Mouse (Mus musculus) WW6 (cell line): ENCODE results near the gene Plxna2.

Experiments used
- DNase-seq: peaks from one replicate; pipeline ENCODE4 v3.0.0-alpha.2; 2013; ENCODE audit warnings: low read depth, low spot score

Plxna2 gene

GRCm38 (mm10) chr1:194660426-194661119, 42.6 kb downstream of the Plxna2 start:
- DNase-seq = no peak

GRCm38 (mm10) chr1:194663021-194663420, 45.0 kb downstream of the Plxna2 start:
- DNase-seq = no peak

DNA sequence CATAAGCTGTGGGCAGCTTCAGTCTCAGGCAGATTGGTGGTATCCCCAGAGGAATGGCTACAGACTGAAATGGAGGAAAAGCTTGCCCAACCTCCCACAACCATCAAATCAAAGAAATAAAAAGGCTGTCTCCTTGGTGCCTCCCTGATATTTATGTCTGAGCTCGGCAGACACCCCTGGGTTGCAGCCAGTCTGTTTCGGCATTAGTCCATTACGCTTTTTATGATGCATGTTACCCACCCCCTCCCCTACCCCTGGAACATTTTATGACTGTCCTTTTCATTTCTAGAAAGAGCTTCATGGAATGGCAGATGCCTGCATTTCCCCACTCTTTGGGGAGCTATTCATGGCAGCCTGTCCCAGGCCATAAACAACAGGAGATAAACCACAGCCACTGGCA, 47.7 kb downstream of the Plxna2 start:
- DNase-seq = no peak

GRCm38 (mm10) chr1:194671783-194672524, 53.9 kb downstream of the Plxna2 start:
- no peak for DNase-seq

DNA sequence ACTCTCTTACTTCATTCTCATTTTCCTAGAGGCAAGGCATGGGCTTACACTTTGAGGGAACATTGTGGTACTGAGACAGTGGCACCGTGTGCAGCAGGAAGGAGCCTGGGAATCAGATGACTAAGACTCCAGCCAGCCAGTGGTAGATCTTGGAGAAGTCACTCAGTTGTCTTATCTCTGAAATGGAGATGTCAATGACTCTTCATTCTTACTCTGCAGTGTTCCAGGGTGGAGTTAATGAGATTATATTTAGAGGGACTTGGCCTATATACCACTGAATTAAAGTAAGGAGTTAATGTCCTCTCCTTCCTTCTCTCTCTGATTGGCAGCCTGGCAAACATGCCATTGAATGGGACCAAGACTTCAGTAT, 54.5 kb downstream of the Plxna2 start:
- DNase-seq = no peak

DNA sequence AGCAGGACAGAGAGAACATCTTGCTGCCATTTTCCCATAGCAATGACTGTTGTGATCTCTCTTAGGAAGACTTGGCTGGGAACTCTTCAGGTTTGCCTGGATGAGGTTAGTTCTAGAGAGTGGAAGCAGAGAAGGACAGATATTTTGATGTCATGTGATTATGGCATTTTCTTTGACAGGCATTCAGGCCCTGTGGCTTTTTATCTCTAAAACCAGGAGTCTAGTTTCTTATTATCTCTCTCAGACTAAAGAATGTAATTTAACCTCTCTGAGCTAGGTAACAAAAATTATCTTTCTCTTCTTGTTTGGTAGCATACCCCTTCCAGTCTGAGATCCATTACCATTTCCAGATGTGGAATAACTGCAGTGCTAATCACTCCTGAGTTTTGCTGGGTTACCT, 55.2 kb downstream of the Plxna2 start:
- no peak for DNase-seq

DNA sequence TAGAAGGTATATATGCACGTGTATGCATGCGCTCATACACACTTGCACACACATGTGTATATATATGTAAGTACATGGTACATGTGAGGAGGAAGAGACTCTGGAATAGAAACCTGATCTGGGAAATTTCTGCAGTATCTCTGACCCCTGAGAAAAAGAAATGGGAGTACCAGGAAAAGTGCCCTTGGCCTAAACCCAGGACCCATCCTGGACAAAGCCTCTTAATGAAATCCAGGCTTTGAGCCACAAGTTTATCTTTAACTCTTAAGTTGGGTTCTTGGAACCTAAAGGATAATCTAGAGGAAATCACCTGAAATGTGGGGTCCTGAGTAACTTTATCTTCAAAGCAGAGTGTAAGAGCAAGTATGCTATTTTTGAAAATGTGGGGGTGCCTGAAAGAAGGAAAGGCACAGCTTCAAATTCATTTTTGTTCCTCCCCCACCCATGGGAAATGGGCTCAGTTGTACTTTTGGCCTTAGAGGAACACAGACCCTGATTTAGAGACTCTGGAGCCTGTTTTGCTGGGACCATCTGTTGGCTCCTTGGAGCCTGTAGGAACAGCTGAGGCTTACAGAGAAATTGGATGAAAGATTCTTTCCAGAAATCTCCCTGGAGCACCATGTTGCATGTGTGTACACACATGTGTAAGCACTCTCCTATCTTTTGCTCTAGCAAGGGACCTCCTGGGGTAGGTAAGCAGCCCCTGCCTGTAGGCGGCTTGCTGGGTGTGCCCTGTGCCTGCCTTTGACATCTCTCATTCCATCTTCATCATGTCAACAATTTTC, 57.3 kb downstream of the Plxna2 start:
- DNase-seq = no peak

DNA sequence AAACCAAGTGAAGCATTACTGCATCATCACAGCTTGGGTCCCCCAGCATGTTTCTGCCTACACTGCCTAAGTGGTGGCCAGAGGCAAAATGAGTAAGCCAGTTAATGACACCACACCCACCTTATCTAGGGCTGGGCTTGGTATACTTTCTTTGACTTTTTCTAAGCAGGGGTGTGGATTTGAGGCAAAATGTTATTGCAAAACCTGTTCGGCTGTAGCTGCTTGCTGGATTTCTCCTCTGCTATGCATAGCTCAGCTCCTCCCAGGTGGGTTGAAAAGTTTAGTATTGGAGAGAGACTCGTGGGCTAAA, 57.8 kb downstream of the Plxna2 start:
- DNase-seq = no peak

DNA sequence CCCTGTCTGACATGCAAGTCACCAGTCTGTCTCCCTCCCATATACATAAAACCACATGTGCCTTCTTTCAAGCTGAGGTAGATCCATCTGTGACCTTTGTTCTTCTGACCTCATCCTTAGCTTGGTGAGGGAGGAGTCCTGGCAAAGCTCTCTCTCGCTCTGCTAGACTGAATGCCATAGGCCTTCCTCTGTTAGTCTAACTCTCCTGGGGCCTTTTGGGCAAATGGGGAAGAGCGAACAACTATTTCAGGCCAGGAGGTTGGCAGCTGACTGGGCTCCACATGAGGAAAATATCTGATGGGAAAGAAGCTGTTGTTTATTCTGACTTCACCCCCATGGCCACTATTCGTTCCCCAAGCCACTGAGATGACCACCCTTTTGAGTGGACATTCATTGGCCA, 59.9 kb downstream of the Plxna2 start:
- DNase-seq = no peak

DNA sequence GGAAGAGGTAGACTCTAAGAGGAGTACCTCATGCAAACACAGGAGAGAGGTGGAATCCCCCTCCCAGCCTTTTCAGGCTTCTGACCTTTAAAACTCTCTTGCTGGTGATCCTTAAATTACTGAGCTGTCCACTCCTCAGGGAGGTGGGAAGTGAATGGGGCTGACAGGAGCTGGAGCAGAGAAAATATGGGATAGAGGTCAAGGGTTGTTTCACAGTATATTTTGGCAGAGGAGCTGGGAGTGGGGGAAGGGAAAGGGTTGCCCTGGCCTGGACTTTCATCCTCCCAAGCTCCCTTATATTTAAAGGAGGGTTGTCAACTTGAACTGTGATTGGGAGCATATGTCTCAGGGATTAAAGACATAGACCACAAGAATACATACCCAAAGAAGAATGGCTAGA, 61.1 kb downstream of the Plxna2 start:
- no peak for DNase-seq

DNA sequence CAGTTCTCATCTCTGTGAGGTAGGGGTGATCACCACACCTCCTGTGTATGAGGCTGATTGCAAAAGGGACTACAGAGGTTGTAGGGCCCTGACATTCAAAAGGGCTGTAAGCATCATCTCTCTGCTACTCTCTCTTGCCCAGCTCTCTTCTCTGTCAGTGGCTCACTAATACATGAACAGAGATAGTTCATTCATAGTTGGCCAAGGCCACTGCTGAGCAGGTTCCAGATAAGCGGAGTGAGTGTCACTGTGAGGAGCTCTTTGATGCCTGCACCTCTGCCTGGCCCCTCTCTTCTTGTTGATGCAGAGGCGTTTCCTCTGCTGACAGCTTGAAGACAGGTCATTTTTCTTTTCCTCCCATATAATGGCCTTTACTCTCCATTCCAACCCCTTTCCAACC, 62.1 kb downstream of the Plxna2 start:
- DNase-seq = no peak

GRCm38 (mm10) chr1:194682021-194682420, 64.0 kb downstream of the Plxna2 start:
- no peak for DNase-seq

- no peak for DNase-seq
These were observed 65.1 kb downstream of the Plxna2 start for GRCm38 (mm10) chr1:194683132-194683531.

- no peak for DNase-seq
These were observed 67.9 kb downstream of the Plxna2 start for GRCm38 (mm10) chr1:194685896-194686295.

- no peak for DNase-seq
These were observed 69.7 kb downstream of the Plxna2 start for GRCm38 (mm10) chr1:194687746-194688145.

- no peak for DNase-seq
These were observed 70.1 kb downstream of the Plxna2 start for GRCm38 (mm10) chr1:194688161-194688560.

DNA sequence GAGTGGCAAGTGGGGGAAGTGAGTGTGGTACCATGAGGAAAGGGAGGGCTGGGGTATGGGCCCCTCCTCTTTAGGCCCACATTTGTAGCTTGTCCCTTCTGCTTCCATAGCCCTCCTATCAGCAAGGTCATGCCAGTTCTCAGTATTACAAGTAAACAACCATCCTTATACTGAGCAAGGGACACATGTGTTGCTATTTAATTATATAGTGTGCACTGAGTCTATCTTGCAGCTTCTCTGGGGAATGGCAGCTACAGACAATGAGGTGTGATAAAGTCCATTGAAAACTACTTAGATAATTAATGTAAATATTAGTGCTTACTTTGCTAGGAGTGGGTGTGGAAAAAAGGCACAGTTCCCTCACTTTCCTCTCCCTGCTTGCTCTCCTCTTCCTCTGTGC, 75.0 kb downstream of the Plxna2 start:
- no peak for DNase-seq

DNA sequence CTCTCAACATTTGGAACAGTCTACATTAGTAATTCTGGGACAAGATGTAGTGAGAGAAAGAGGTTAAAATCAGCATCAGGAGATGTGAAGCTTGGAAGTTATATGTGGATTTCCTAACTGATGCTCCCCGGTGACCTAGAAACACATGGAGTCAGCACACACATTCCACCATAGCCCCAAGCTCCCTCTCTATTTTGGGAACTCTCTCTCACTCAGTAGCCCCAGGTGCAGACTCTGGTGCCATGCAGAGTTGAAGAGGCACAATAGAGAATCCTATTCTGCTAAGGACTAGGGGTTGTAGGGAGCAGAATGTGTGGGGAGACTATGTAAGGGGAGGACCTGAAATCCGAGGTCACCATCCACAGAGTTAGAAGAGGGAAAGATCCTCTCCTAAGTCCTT, 75.5 kb downstream of the Plxna2 start:
- DNase-seq = no peak

- DNase-seq = no peak
These were observed 76.8 kb downstream of the Plxna2 start for GRCm38 (mm10) chr1:194694805-194695204.

DNA sequence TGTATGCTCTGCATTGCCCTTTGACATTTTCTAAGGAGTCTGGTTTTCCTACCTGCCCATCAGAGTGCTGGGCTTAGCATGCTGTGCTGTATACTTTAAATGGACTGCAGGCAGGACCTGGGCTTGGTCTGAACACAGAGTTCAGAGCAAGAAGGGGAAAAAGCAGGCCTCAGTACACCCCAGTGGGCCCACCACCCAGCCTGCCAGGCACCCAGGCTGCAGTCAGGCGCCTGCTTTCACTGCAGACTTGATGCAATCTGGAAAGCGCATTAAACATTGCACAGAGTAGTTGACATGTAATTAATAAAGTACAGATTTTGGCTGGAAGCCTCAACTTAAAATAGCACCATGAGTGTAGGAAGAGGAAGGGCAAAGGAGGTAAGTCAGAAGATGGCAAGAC, 79.4 kb downstream of the Plxna2 start:
- no peak for DNase-seq

DNA sequence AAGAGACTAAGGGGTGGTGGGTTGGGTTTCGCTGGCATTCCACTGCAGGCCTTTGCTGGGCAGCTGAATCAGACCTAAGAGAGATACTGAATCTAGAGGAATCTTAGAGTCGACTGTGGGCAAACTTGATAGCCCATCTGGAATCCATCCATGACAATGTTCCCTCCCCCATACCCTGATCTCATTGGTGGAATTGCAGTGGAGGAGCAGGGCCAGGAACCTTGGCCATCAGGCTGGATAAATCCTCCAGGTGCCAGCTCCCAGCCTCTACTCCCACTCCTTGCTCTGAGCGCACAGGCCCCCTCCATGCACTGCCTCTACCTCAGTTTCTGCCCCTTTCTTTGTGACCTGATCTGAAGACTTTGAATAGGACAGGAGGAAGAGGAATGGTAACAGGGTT, 81.3 kb downstream of the Plxna2 start:
- DNase-seq = no peak

DNA sequence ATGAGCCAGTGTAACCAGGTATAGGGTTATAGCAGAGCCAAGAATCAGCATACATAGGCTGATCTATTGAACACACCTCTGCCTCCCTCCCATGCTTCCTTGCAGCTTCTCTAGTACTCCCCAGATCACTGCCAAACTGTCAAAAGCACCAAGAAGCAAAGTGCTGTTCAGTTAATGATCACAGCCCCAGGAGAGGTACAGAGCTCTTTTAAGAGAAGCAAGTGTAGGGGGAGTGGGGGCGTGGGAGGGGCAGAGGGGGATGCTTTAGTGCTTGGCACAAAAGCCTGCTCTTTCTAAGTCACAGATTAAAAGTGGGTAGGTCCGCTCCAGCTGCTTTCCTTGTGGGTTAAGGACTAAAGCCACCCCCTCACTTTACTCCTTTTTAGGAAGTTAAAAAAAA, 85.2 kb downstream of the Plxna2 start:
- DNase-seq = no peak
